Mouse (Mus musculus) NIH3T3 (cell line): ENCODE data around the gene Hdhd3.
"Not testable (repeated sequence)": the region's sequence is repeated elsewhere in the genome, so short reads cannot be mapped to it uniquely, and the experiment has no call there.

Experiments used
- DNase-seq: peaks from one replicate; pipeline ENCODE4 v3.0.0-alpha.2; 2012; ENCODE audit warnings: low read depth

Hdhd3 gene

DNA sequence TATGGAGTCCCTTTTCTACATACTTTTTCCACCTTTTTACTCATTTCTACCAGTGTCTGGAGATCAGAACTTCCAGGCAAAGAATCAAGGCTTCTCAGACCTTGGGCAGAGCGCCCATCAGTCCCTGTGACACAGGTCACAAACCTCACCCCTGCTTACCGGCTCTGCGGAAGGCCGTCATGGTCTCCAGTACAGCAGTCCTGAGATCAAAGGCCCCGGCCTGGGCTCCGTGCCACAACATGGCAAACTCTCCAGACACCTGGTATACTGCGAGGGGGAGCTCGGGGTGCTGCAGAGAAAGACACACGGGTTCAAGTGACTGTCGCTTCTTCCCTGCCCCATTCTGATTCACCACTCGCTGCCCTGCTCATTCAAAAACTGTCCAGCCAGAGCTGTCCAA lies 6.7 kb upstream of the Hdhd3 start:
- no peak for DNase-seq

GRCm38 (mm10) chr4:62508839-62509238 lies 5.6 kb upstream of the Hdhd3 start:
- no peak for DNase-seq

DNA sequence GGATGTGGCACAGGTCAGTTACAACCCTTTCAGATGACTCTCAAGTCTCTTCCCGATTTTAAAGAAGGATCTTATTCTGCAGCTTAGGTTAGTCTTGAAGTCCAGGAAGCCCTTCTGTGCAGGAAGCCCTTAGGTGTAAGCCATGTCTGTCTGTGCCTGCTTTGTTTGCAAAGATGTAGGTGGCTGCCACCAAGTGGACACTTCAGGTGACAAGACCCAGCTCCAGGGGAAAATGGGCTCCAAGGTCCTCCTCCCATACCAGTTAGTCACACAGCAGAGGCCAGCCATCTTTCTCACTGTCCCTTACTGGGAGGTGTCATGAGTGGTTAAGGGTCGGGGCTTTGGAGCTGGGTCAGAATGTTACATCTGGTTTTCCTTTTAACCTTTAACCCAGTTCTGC lies 3.5 kb upstream of the Hdhd3 start:
- peak; percentile 69 for DNase-seq

GRCm38 (mm10) chr4:62505991-62506390 lies 2.7 kb upstream of the Hdhd3 start:
- DNase-seq, result no peak

DNA sequence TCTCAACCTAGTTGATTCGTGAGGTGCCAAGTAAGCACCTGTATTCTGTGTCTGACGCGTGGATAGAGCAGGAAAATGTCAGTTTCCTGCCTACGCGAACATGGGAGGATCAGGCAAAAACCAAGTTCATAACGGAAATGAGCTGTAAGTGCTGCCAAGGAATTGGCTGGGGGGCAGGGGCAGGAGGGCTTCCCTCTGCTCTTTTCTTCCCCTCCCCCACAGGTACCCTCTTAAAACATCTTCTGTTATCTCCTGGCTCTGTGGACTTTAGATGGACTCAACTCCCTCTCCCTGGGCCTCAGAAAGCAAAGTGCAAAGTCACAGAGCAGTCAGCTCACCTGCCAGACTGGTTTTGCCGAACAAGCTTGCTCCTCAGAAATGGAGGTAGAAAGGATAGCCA lies 298 bp downstream of the Hdhd3 start:
- no peak for DNase-seq

GRCm38 (mm10) chr4:62501964-62502732 lies 1.1 kb downstream of the Hdhd3 start:
- peak; percentile 95 for DNase-seq

DNA sequence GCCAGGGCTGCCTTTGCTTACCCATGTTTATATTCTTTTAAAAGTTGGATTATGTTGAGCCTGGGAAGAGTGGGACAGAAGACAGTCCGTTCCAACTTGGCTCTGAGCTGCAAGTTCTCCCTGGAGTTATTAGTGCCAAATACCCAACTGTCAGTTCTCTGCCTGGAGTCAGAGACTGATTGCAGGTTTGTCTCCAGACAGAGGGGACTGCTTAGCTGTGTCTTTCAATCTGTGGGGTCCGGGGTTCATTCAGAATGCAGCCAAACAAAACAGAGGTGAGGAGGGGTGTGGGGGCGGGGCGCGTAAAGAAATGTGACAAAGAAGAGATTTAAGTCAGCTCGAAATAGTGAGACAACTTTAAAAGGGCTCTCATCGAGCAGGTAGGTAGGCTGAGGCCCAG lies 1.7 kb downstream of the Hdhd3 start:
- DNase-seq, result peak; percentile 59

DNA sequence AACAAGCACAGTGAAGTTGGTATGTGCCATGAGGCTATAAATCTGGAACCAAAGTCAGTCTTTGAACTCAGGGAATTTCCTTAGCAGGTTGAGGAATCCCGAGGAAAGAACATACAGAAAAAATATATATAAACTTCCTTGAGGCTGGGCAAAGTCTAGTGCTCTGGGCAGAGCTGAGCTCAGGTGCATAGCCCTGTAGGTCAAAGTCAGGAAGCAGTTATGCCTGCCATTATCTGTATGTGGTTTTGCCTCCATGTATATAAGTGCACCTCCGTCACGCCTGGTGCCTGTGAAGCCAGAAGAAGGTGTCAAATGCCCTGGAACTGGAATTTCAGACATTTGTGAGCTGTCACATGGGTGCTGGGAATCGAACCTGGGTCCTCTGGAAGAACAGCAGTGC lies 2.5 kb downstream of the Hdhd3 start:
- no peak for DNase-seq

GRCm38 (mm10) chr4:62496815-62497214 lies 6.5 kb downstream of the Hdhd3 start:
- peak; percentile 100 for DNase-seq

DNA sequence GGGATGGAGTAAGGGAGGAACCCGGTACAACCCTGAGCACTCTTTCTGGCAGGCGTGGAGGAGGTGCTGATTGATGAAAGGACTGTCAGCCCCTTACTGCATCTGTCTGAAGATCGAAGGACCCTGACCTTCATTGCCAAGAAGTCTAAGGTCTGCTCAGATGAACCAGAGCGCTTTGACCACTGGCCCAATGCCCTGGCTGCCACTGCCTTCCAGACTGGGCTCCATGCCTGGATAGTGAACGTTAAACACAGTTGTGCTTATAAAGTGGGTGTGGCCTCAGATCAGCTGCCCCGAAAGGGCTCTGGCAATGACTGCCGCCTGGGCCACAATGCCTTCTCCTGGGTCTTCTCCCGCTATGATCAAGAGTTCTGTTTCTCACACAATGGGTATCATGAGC lies 7.3 kb downstream of the Hdhd3 start:
- peak; percentile 83 for DNase-seq

DNA sequence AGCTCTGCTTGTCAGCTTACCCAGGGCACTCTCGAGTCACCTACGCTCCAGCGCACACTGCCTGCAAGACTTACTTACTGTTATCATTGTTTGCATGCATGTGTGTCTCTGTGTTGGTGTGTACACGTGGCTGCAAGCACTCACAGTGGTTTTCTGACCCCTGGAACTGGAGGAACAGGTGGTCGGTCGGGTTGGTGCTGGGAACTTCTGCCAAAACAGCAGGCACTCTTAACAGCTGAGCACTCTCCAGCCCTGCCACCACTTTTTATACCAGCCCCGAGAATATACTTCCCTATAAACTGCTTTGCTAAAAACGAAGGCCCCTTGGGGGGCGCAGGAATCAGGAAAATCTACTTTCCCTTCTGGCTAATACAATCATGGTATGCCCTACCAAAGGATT lies 9.0 kb downstream of the Hdhd3 start:
- no peak for DNase-seq

- no peak for DNase-seq
Measured at GRCm38 (mm10) chr4:62492682-62493081, 10.6 kb downstream of the Hdhd3 start.

- no peak for DNase-seq
Measured at GRCm38 (mm10) chr4:62487914-62488313, 15.4 kb downstream of the Hdhd3 start.

DNA sequence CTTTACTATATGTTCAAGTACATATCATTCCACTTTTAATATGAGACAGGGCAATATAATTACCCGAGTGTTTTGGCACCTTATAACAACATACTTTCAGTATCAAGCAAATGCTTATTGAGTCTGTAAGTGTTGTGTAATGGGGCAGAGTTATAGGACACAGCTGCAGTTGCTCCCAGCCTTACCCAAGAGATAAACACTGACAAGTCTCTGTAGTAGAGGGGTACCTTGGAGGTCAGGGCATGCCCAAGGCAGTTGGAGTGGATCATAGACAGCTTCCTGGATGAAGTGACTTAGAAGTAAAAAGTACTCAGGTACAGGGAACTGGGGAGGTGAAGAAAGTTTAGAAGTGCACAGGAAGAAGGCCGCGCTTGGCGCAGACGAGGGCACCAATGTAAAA lies 16.1 kb downstream of the Hdhd3 start:
- peak; percentile 15 for DNase-seq

DNA sequence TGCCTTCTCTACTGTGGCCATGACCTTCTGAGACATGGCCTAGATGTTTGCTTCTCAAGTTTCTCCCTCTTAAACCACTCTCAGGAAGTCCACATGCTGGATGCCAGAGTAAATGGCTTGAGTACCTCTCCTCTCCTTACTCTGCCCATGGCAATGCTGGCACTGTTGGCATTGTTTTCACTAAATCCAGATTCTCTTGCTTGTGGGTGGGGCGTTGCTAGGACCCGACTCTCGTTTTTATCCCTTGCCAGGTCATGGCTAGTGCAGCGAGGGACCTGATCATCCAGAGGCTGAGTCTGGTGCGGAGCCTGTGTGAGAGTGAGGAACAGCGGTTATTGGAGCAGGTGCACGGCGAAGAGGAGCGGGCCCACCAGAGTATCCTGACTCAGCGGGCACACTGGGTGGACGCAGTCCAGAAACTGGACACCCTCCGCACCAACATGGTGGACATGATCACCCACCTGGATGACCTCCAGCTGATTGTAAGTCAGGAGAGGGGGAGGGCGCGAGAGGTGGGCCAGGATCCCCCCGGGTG lies 17.0 kb downstream of the Hdhd3 start:
- DNase-seq, result no peak

- DNase-seq, result peak; percentile 37
Measured at GRCm38 (mm10) chr4:62485450-62486161, 17.7 kb downstream of the Hdhd3 start.

DNA sequence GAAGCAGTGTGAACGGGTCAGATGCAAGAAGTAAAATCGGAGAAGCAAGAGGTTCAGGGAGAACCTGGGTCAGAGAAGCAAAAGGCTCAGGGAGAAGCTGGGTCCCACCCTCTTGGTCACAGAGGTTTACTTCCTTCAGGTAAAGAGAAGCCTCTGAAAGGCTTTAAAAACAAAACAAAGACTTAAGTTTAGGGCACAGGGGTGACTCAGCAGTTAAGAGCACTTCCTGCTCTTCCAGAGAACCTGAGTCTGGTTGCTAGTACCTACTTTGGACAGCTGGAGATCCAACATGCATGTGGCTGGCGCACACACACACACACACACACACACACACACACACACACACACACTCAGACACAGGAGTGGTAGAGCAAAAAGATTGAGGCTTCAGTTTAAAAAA lies 18.3 kb downstream of the Hdhd3 start:
- DNase-seq, result no peak

DNA sequence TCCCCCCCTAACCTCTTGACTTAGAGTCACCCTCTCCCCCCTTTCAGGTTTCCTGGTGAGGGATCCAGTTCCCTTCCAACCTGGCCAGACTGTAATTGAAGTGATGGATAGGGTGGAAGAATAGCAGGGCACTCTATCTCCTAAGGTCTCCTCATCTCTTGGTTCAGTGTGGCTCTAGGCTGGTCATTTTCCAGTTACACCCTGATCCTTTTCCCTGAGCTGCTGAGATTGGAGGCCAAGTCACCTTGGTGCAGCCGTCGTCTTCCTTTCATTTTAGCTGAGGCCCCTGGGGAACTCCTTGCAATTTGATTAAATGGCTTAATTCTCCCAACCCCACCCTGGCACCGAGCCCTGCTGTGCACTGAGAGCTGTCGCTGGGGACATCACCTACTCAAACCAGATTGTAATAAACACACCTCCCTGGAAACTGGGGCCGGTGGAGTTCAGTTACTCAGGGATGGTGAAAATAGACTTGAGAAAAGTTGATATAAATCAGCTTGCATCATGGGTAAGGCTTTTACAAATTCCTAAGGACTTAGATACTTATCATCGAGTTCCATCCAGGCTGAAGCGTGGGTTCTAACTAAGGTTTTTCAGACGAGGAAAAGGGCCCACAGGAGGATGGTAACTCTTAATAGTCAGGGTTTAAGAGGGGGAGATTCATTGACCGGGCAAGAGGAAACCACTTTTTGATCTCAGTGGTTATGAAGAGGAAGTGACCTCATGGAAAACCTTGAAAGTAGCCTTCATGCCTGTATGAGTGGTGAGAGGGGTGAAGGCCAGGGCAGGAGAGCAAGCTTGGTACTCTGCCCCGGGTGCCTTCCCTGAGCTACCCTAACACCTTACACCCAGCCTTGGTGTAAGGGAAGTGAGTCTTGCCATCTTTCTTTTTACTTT lies 22.3 kb downstream of the Hdhd3 start:
- DNase-seq, result no peak

DNA sequence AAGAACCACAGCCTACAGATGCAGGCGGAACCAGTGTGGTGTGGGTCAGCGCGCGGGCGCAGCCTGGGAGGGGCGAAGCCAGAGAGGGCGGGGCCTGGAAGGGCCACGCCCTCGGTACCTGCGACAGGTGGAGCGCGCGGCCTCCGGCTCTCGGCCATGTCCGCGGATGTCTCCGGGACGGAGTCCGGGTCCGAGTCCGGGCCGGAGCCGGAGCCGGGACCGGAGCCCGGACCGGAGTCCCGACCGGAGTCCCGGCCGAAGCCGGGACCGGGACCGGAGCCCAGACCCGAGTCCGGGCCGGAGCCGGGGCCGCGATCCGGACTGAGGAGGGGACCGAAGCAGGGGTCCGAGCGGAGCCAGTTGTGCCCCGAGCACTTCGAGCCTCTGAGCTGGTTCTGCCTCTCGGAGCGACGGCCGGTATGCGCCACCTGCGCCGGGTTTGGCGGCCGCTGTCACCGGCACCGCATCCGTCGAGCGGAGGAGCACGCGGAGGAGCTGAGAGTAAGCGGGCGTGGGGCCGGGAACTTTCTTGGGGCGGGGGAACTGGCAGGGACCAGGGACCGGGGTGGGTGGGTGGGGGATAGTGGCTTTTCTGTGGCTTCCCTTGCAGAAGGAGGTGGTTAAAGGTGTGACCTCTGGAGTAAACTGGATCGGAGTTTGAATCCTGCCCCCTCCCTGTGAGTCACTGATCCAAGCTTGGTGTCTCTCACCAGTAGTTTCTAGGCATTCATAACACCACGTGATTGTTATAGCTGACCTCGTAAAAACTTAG lies 23.1 kb downstream of the Hdhd3 start, which contains the start of gene Bspry:
Gene Bspry (plus strand): TSS at position 117 of the 772 bp plus-strand sequence.
- DNase-seq, result no peak

GRCm38 (mm10) chr4:62479593-62479936 lies 23.7 kb downstream of the Hdhd3 start:
- not testable (repeated sequence) for DNase-seq

GRCm38 (mm10) chr4:62477542-62478244 lies 25.6 kb downstream of the Hdhd3 start:
- no peak for DNase-seq
